10 mouse cellular contexts compared by ENCODE assay signal in genomic region chr1:20069733-20070132, GRCm38 (mm10).
DNase-seq lines count a peak whose midpoint lies in the region; ATAC-seq and TF ChIP-seq lines count a peak whose summit lies in the region.
"Had no signal": no experiment of that assay in that cellular context is flagged by ENCODE, and none has a peak within 500 bp of the region (broad histone marks: within the 10 kb centered on the region; RNA-seq: fewer than 3 reads in every experiment).

No protein-coding gene starts in this region.

- no peak for TF ChIP-seq CTCF in forebrain, postnatal 0 days (IDR thresholded peaks at IDR 0.05; ENCODE audit: low read depth)

- H3K36me3 ChIP-seq in forebrain, embryonic 15.5 days: no peaks in the 10 kb centered on the region
- no peaks in the 10 kb centered on the region for H3K36me3 ChIP-seq in forebrain, embryonic 10.5 days (replicated peaks)
- no peaks in the 10 kb centered on the region for H3K36me3 ChIP-seq in neural tube, embryonic 13.5 days
- H3K36me3 ChIP-seq in forebrain, postnatal 0 days (ENCODE audit: insufficient read depth): no peaks in the 10 kb centered on the region
- H3K36me3 ChIP-seq in neural tube, embryonic 15.5 days: no peaks in the 10 kb centered on the region
- H3K36me3 ChIP-seq: heart, embryonic 12.5 days had no signal

- no peak overlapping the region for H3K27ac ChIP-seq in forebrain, embryonic 15.5 days (replicated peaks)
- H3K27ac ChIP-seq in forebrain, embryonic 10.5 days: no peak overlapping the region
- no peak overlapping the region for H3K27ac ChIP-seq in neural tube, embryonic 13.5 days (replicated peaks)
- no peak overlapping the region for H3K27ac ChIP-seq in forebrain, postnatal 0 days (ENCODE audit: low read depth, low read length)
- H3K27ac ChIP-seq in neural tube, embryonic 15.5 days (replicated peaks): no peak overlapping the region

- H3K27me3 ChIP-seq in forebrain, embryonic 15.5 days: no peaks in the 10 kb centered on the region
- H3K27me3 ChIP-seq in forebrain, embryonic 10.5 days (ENCODE audit: poor library complexity, severe bottlenecking): no peaks in the 10 kb centered on the region
- H3K27me3 ChIP-seq in neural tube, embryonic 13.5 days: no peaks in the 10 kb centered on the region
- H3K27me3 ChIP-seq in forebrain, postnatal 0 days (ENCODE audit: insufficient read depth, low read length): no peaks in the 10 kb centered on the region
- H3K27me3 ChIP-seq in neural tube, embryonic 15.5 days (replicated peaks): no peaks in the 10 kb centered on the region
- H3K27me3 ChIP-seq: heart, embryonic 12.5 days had no signal

- H3K4me3 ChIP-seq in forebrain, embryonic 15.5 days: no peak overlapping the region
- no peak overlapping the region for H3K4me3 ChIP-seq in forebrain, embryonic 10.5 days
- no peak overlapping the region for H3K4me3 ChIP-seq in neural tube, embryonic 13.5 days
- H3K4me3 ChIP-seq in forebrain, postnatal 0 days (ENCODE audit: low read depth, low read length): no peak overlapping the region
- H3K4me3 ChIP-seq in neural tube, embryonic 15.5 days (replicated peaks): no peak overlapping the region
- H3K4me3 ChIP-seq: heart, embryonic 12.5 days had no signal

- ATAC-seq in forebrain, embryonic 15.5 days (replicated peaks): peak; percentile 93
- 0 out of 2 replicates have a peak, but pooled peaks have one; percentile 40 for ATAC-seq in neural tube, embryonic 13.5 days (ENCODE audit: low read depth)
- ATAC-seq in forebrain, postnatal 0 days: peak; percentile 66
- peak; percentile 38; the same call in 1 of the 2 replicates for ATAC-seq in neural tube, embryonic 15.5 days (ENCODE audit: low FRiP score)

- DNase-seq in forebrain, embryonic 10.5 days (ENCODE audit: extremely low spot score, low spot score): no peak
- DNase-seq in neural tube, embryonic 10.5 days (ENCODE audit: extremely low spot score, low spot score): no peak
- peak; percentile 69 for DNase-seq in forebrain, postnatal 0 days
- no peak for DNase-seq in ovary, postnatal 14 days (ENCODE audit: low spot score)
- no peak for DNase-seq in c-Kit-positive CD71-positive TER-119-positive erythroid progenitor cells, embryonic 14.5 days (ENCODE audit: low spot score)
- DNase-seq: retina, postnatal 1 day had no signal

- WGBS in forebrain, embryonic 15.5 days: 45% methylated on average over 3 of the region's 3 CpGs
- 89% methylated on average over 3 of the region's 3 CpGs for WGBS in forebrain, embryonic 10.5 days
- WGBS in neural tube, embryonic 13.5 days: 69% methylated on average over 3 of the region's 3 CpGs
- WGBS in forebrain, postnatal 0 days: 28% methylated on average over 3 of the region's 3 CpGs
- WGBS in neural tube, embryonic 15.5 days: 54% methylated on average over 3 of the region's 3 CpGs

- H3K4me2 ChIP-seq in forebrain, embryonic 15.5 days (replicated peaks): no peak overlapping the region
- H3K4me2 ChIP-seq in neural tube, embryonic 13.5 days: no peak overlapping the region
- no peak overlapping the region for H3K4me2 ChIP-seq in forebrain, postnatal 0 days (ENCODE audit: low read depth)
- no peak overlapping the region for H3K4me2 ChIP-seq in neural tube, embryonic 15.5 days
- H3K4me2 ChIP-seq: heart, embryonic 12.5 days had no signal

- H3K9me3 ChIP-seq in forebrain, embryonic 15.5 days: no peaks in the 10 kb centered on the region
- H3K9me3 ChIP-seq in forebrain, embryonic 10.5 days: no peaks in the 10 kb centered on the region
- H3K9me3 ChIP-seq in neural tube, embryonic 13.5 days: no peaks in the 10 kb centered on the region
- no peaks in the 10 kb centered on the region for H3K9me3 ChIP-seq in forebrain, postnatal 0 days (ENCODE audit: low read length)
- H3K9me3 ChIP-seq in neural tube, embryonic 15.5 days (replicated peaks): no peaks in the 10 kb centered on the region
- H3K9me3 ChIP-seq: heart, embryonic 12.5 days had no signal

- no peak overlapping the region for H3K9ac ChIP-seq in forebrain, embryonic 15.5 days (replicated peaks)
- H3K9ac ChIP-seq in neural tube, embryonic 13.5 days: no peak overlapping the region
- no peak overlapping the region for H3K9ac ChIP-seq in forebrain, postnatal 0 days
- no peak overlapping the region for H3K9ac ChIP-seq in neural tube, embryonic 15.5 days (replicated peaks)
- H3K9ac ChIP-seq: heart, embryonic 12.5 days had no signal

- peaks cover 3% of the 10 kb centered on the region; the same call in 1 of the 2 replicates for H3K4me1 ChIP-seq in forebrain, embryonic 15.5 days
- H3K4me1 ChIP-seq in forebrain, embryonic 10.5 days: no peaks in the 10 kb centered on the region
- H3K4me1 ChIP-seq in neural tube, embryonic 13.5 days (replicated peaks): no peaks in the 10 kb centered on the region
- no peaks in the 10 kb centered on the region for H3K4me1 ChIP-seq in forebrain, postnatal 0 days (ENCODE audit: insufficient read depth)
- no peaks in the 10 kb centered on the region for H3K4me1 ChIP-seq in neural tube, embryonic 15.5 days
- H3K4me1 ChIP-seq: heart, embryonic 12.5 days had no signal

Comparison
In these comparisons a context has a peak if more than half of its experiments do, and no peak if none do; other contexts are left out.
1. ATAC-seq: peak in every context shown above with its lines; median percentile 93 in forebrain, embryonic 15.5 days; 66 in forebrain, postnatal 0 days; 40 in neural tube, embryonic 13.5 days; 38 in neural tube, embryonic 15.5 days.